Mouse (Mus musculus): Measurements from ENCODE around the gene Cdkn1c. TPM values are rescaled to one million over a fixed set of nuclear protein-coding genes. Genes with fewer than 3 reads are reported as not detected.
A peak's percentile ranks its signal among the peaks of the same experiment; 100 is the strongest.

Gene Cdkn1c
- polyA plus RNA-seq, 1 experiment from 2014 or later: 1,335 TPM

DNA sequence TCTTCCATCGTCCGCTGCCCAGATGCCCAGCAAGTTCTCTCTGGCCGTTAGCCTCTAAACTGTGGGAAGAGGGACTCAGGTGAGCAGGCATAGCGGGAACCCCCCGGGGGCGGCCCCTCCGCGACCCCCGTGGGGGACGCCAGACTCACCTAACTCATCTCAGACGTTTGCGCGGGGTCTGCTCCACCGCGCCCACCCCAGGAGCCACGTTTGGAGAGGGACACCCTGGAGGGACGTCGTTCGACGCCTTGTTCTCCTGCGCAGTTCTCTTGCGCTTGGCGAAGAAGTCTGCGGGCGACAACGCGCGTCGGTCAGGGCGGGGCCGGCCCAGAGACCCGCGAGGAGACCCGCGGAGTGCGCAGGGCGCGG is 1.9 kb downstream of the Cdkn1c start:
- Histone ChIP-seq H3K27ac (peak overlapping the region; percentile 92), H3K27me3 (peaks cover 2% of the 10 kb centered on the region; the same call in 1 of the 2 replicates), H3K9ac (peak overlapping the region; percentile 89), H3K36me3 (peaks cover 19% of the 10 kb centered on the region), H3K4me1 (peaks cover 25% of the 10 kb centered on the region), H3K4me2 (replicated peaks) (peak overlapping the region; percentile 66), H3K9me3 (peaks cover 28% of the 10 kb centered on the region), H3K4me3 (peak overlapping the region; percentile 68)
- ATAC-seq (ENCODE audit: low FRiP score, low read depth): no peak
- WGBS: 17% methylated on average over 38 of the region's 38 CpGs

DNA sequence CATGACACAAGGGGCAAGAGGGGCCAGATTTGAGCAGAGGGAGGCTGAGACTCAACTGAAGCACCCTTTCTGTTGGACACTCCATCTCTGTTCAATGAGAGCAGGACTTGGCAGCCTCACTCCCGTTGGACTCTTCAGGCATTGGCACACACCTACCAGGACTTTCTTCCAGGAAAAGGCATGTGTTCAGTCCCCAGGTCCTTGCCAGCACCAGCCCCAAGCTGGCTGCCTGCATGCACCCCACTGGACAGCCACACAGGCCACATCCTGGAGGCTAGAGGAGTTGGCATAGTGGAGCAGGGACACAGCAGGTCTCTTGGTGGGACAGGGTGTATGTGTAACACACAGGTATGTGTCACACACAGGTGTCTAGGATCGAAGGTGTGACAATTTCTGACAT is 13.7 kb downstream of the Cdkn1c start:
- no peak for ATAC-seq (ENCODE audit: low FRiP score, low read depth)
- H3K4me1 ChIP-seq: peaks cover 29% of the 10 kb centered on the region
- H3K4me2 ChIP-seq (replicated peaks): no peak overlapping the region
- H3K27me3 ChIP-seq: peaks cover 54% of the 10 kb centered on the region
- no peak overlapping the region for H3K27ac ChIP-seq
- no peak overlapping the region for H3K4me3 ChIP-seq
- H3K9me3 ChIP-seq: no peaks in the 10 kb centered on the region
- H3K9ac ChIP-seq: no peak overlapping the region
- H3K36me3 ChIP-seq: no peaks in the 10 kb centered on the region
- WGBS: 81% methylated on average over 2 of the region's 2 CpGs

DNA sequence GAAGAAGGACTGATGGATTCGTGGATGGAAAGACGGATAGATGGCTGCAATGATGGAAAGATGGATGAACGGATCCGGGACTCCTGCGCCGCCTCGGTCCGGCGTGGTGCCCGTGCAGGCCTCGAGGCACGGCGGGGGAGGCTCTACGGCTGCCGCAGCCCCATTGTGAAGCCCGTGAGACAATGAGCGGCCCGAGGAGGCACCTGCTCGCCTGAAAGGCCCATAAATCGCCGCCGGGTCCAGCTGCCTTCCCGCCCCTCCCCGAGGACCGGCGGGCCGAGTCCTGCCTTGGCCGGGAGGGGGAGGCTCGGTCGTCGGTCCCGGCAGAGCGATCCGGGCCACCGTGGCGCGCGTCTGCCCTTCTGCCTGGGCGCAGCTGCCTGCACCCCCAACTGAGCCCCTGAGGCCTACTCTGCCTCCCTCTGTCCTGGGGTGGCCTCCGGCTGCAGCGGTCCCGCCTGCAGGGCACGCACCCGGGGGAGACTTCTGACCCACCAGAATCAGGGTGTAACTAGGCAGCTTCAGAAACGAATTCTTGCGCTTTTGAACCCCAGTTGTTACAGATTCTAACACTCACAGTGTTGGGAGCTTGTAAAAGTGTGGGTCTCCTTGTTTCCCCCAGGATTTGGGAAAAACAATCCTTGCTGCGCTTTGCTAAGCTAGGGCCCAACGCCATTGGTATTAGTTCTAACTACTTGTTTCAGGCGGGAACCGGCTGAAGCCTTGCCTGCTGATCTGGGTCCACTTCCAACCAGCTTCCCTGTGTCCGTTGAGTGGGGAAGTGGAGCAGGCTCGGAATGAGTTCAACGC is 15.0 kb downstream of the Cdkn1c start:
- WGBS: 5% methylated on average over 43 of the region's 53 CpGs
- Histone ChIP-seq H3K36me3 (no peaks in the 10 kb centered on the region), H3K4me2 (replicated peaks) (peak overlapping the region; percentile 76), H3K4me3 (peak overlapping the region; percentile 43), H3K27ac (peak overlapping the region; percentile 34), H3K4me1 (peaks cover 29% of the 10 kb centered on the region), H3K27me3 (peaks cover 54% of the 10 kb centered on the region), H3K9ac (peak overlapping the region; percentile 72), H3K9me3 (no peaks in the 10 kb centered on the region)
- peak; percentile 25; the same call in 1 of the 2 replicates for ATAC-seq (ENCODE audit: low FRiP score, low read depth)

DNA sequence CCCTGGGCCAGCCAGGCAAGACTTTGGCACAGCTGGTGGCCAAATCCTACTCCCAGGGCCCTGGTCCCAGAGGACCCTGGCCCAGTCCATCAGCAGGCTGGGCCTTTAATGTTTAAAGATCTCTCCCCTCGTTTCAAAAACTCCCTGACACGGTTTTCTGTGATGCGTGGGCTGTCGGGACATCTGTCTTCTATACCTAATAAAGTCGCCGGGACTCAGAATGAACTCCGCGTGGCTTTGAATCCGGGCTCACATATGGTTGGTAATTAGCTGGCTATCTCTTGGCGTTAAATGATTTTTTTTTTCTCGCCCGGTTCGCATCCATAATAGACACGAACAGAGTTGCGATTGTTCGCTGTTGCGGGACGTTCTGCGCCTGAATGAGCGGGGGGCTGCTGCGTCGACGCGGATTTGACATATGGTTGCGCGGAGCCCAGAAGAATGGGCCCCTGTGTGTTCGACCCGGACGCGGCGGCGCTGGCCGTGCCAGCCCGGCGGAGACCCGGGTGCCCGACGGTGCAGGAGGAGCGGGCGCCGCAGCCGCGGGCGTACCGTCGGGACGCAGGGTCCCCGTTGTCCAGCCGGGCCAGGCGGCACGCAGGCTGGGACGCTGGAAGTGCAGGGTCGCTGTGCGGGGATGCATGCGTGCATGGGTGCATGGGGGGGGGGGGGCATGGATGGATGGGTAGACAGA is 15.7 kb downstream of the Cdkn1c start:
- peaks cover 29% of the 10 kb centered on the region for H3K4me1 ChIP-seq
- WGBS: 2% methylated on average over 55 of the region's 55 CpGs
- H3K27ac ChIP-seq: no peak overlapping the region
- H3K9me3 ChIP-seq: no peaks in the 10 kb centered on the region
- H3K4me2 ChIP-seq (replicated peaks): peak overlapping the region; percentile 76
- H3K36me3 ChIP-seq: no peaks in the 10 kb centered on the region
- peak overlapping the region; percentile 43 for H3K4me3 ChIP-seq
- peak overlapping the region; percentile 72 for H3K9ac ChIP-seq
- ATAC-seq (ENCODE audit: low FRiP score, low read depth): peak; percentile 17; the same call in 1 of the 2 replicates
- H3K27me3 ChIP-seq: peaks cover 54% of the 10 kb centered on the region

DNA sequence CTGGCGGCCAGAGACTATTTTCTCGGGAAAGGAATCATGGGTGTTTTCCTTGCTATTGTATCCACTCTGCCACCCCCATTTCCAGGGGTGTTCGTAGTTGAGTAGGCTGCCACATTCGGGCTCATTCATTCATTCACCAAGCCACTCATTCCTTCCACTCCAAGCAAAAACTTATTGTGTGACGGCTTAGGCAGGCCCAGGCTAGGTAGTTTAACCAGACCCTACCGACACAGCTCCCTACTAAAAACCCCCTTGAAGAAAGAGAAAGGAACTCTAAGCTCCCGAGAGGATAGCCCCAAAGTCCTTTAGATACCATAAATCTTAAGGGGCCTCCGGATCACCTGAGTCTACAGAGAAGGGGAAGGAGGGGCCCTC is 16.3 kb downstream of the Cdkn1c start:
- no peaks in the 10 kb centered on the region for H3K9me3 ChIP-seq
- peak overlapping the region; percentile 43 for H3K4me3 ChIP-seq
- H3K9ac ChIP-seq: no peak overlapping the region
- no peak for ATAC-seq (ENCODE audit: low FRiP score, low read depth)
- H3K27me3 ChIP-seq: peaks cover 54% of the 10 kb centered on the region
- no peaks in the 10 kb centered on the region for H3K36me3 ChIP-seq
- H3K27ac ChIP-seq: no peak overlapping the region
- 40% methylated on average over 8 of the region's 8 CpGs for WGBS
- peak overlapping the region; percentile 76 for H3K4me2 ChIP-seq (replicated peaks)
- H3K4me1 ChIP-seq: peaks cover 29% of the 10 kb centered on the region

DNA sequence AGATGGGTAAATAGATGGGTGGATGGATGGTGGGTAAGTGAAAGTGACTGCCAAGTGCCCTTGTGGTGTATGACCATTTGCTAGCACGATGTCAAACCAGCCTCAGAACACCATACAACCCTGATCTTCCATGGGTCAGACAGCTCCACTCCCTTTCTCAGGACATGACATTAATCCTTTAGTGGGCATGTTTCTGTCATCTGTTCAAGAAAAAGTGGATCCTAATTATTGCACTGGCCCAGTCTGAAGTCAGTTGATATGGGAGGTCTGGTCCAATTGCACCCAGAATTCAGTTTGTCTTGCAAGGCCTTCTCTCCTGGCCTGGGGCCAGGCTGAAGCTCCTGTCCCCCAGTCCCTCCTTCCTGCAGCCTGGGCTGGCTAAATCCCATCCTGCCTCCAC is 21.9 kb downstream of the Cdkn1c start:
- peak overlapping the region; percentile 52; the same call in 1 of the 2 replicates for H3K4me3 ChIP-seq
- H3K4me1 ChIP-seq: peaks cover 22% of the 10 kb centered on the region
- WGBS: 86% methylated on average over 1 of the region's 1 CpGs
- peaks cover 19% of the 10 kb centered on the region for H3K27me3 ChIP-seq
- no peaks in the 10 kb centered on the region for H3K36me3 ChIP-seq
- H3K9ac ChIP-seq: no peak overlapping the region
- ATAC-seq (ENCODE audit: low FRiP score, low read depth): no peak
- peak overlapping the region; percentile 89 for H3K4me2 ChIP-seq (replicated peaks)
- no peaks in the 10 kb centered on the region for H3K9me3 ChIP-seq
- H3K27ac ChIP-seq: no peak overlapping the region

DNA sequence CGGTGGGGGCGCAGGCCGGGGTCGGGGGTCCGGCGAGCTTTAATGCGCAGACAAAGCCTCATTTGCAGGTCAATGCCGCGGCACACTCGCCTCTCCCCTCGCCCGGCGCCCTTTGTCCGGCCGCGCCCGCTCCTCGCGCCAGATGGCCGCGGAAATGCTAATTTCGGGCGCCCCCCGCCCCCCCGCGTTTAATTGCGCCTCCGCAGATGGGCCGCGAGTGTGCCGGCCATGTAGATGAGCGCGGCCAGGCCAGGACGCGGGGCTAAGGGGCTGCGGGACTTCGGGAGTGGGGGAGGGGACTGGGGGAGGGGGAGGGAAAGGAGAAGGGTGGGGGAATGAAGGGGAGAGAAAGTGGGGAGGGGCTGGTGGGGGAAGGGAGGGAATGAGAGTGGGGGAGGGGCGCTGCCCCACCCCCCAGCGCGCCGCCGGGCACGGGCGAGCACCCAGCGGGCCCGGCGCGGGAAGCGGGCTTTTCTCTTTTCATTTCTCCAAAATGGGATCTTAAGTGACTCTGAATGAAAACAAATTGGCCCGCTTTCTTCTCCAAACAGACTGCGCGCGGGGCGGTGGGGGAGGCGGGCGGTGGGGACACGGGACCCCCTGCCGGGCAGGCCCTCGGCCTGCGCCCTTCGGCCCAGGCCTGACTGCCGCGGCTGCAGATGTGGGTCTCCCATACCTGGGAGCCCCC is 22.8 kb downstream of the Cdkn1c start:
- Histone ChIP-seq H3K4me3 (peak overlapping the region; percentile 52), H3K9me3 (no peaks in the 10 kb centered on the region), H3K9ac (peak overlapping the region; percentile 82), H3K36me3 (no peaks in the 10 kb centered on the region), H3K4me2 (replicated peaks) (peak overlapping the region; percentile 89), H3K27ac (peak overlapping the region; percentile 75), H3K27me3 (peaks cover 10% of the 10 kb centered on the region), H3K4me1 (peaks cover 25% of the 10 kb centered on the region)
- WGBS: under 1% methylated on average over 53 of the region's 63 CpGs
- ATAC-seq (ENCODE audit: low FRiP score, low read depth): peak; percentile 48; the same call in 1 of the 2 replicates

DNA sequence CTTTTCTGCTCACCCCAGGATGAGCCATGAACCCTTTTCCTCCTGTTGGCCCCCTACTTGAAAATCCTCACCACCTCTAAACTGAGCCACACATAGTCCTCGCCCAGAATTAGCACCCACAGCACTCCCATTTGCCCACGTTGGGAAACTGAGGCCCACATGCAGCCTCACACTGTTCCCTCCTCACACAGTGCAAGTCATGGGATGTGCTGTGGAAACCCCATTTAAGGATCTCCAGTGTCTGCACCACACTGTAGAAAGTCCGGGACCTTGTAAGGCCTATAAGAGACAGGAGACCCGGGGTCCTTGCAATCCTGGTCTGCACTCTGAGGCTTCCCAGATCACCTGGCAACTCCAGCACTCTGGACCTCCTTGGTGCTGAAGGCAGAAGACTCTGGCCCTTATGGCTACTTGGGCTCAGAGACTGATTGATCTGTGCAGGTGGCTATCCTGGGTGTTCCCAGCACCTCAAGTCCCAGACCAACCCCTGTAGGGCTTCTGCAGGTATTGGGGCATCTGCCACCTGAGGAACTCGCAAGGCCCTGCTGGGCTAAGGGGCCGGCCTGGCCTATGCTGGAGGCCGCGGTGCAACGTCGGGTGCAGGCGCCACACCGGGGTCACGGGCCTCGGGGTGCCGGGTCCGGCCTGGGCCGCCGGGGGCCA is 23.5 kb downstream of the Cdkn1c start:
- peak; percentile 38; the same call in 1 of the 2 replicates for ATAC-seq (ENCODE audit: low FRiP score, low read depth)
- WGBS: 16% methylated on average over 18 of the region's 18 CpGs
- 0 out of 2 replicates have a peak, but pooled peaks cover 4% of the 10 kb centered on the region for H3K27me3 ChIP-seq

DNA sequence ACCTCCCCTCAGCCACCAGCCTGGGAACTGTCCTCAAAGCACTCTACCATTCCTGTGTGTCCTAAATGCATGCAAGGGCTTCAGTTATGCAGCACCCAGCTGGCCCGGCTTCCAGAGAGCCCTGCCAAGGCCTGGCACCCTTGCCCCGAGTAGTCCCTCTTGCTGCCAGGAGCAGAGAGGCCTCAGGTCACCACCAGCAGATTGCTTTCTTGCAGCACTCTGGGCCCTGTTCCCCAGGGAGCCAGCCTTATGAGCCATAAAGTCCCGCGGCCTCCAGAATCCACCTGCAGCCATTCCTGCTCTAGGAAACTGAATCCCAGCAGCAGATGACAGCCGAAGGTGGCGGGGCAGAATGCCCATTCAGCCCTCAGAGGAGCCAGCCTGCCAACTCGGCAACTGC is 27.5 kb downstream of the Cdkn1c start:
- no peak for ATAC-seq (ENCODE audit: low FRiP score, low read depth)
- peak overlapping the region; percentile 35; the same call in 1 of the 2 replicates for H3K9ac ChIP-seq

More for the DNA sequence above, 23.5 kb downstream of the Cdkn1c start:
- Histone ChIP-seq H3K4me2 (replicated peaks) (peak overlapping the region; percentile 89), H3K9me3 (no peaks in the 10 kb centered on the region), H3K4me3 (peak overlapping the region; percentile 52), H3K36me3 (no peaks in the 10 kb centered on the region), H3K4me1 (peaks cover 30% of the 10 kb centered on the region), H3K9ac (peak overlapping the region; percentile 82), H3K27ac (peak overlapping the region; percentile 75)

DNA sequence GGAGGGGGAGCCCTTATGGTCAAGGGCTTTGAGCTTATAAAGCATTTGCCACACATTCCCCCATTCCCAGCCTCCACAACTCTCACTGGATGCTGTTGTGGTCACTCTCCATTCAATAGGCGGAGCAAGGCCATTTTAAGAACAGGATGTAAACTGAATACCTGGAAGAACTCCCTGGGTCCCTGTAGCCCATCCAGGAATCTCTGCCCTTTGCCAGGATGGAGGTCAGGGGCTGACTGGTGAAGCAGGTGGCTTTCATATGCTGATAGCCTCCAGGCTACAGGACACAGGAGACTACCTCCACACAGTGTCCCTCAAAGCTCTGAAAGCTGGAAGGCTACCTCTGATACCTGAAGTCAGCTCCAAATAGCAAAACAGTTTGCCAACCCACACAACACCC is 28.2 kb downstream of the Cdkn1c start:
- Histone ChIP-seq H3K4me3 (no peak overlapping the region), H3K27me3 (0 out of 2 replicates have a peak, but pooled peaks cover 4% of the 10 kb centered on the region), H3K27ac (no peak overlapping the region), H3K36me3 (no peaks in the 10 kb centered on the region), H3K9ac (0 out of 2 replicates have a peak overlapping the region, but pooled peaks have one; percentile 35), H3K4me1 (peaks cover 18% of the 10 kb centered on the region), H3K9me3 (no peaks in the 10 kb centered on the region), H3K4me2 (replicated peaks) (no peak overlapping the region)
- ATAC-seq (ENCODE audit: low FRiP score, low read depth): no peak
- WGBS: 77% methylated on average over 1 of the region's 1 CpGs

More for the DNA sequence above, 27.5 kb downstream of the Cdkn1c start:
- Histone ChIP-seq H3K27me3 (0 out of 2 replicates have a peak, but pooled peaks cover 4% of the 10 kb centered on the region), H3K4me3 (no peak overlapping the region), H3K9me3 (no peaks in the 10 kb centered on the region), H3K36me3 (no peaks in the 10 kb centered on the region), H3K4me2 (replicated peaks) (no peak overlapping the region), H3K27ac (no peak overlapping the region), H3K4me1 (peaks cover 21% of the 10 kb centered on the region)
- WGBS: 53% methylated on average over 7 of the region's 7 CpGs

DNA sequence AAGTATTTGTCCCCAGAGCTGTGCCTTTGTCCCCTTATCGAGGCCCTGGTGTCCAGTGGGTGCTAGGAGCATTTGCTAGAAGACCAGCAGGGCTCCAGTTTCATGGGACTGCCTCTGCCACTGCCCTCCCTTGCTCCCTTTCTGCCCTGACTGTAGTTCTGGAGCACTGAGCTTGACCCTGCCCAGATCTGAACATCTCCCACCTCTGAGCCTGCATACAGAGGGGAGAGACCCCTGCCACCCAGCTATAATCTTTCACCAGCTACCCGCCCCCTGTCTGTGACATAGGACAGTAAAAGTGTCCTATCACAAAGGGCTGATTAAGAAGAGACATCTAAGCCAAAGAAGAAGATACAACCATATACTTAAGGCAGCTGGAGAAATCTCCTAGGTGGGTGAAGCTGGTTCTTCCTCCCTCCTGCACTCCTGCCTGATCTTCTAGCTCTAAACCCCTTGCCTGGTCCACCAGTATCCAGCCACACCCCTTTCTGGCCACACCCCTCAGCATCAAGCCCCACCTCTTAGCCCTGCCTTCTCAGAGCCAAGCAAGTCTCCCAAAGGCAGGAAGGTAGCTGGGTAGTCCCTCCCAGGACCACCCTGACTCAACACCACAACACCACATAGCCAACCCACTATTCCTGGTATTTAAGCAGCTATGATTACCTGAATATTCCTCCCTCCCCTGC is 31.9 kb downstream of the Cdkn1c start:
- no peaks in the 10 kb centered on the region for H3K9me3 ChIP-seq
- no peak overlapping the region for H3K4me3 ChIP-seq
- no peak overlapping the region for H3K4me2 ChIP-seq (replicated peaks)
- peaks cover 13% of the 10 kb centered on the region; the same call in 1 of the 2 replicates for H3K4me1 ChIP-seq
- no peak overlapping the region for H3K9ac ChIP-seq
- 65% methylated on average over 2 of the region's 2 CpGs for WGBS
- no peak for ATAC-seq (ENCODE audit: low FRiP score, low read depth)
- H3K27ac ChIP-seq: no peak overlapping the region
- no peaks in the 10 kb centered on the region for H3K36me3 ChIP-seq
- H3K27me3 ChIP-seq: no peaks in the 10 kb centered on the region
